7 mouse cellular contexts compared by ENCODE assay signal in genomic region chr11:43681472-43682414, GRCm38 (mm10). TPM values are rescaled to one million over a fixed set of nuclear protein-coding genes. Genes with fewer than 3 reads are reported as not detected.
A peak's percentile ranks its signal among the peaks of the same experiment; 100 is the strongest.
DNase-seq lines count a peak whose midpoint lies in the region; ATAC-seq lines count a peak whose summit lies in the region.

Pwwp2a (plus strand) TSS chr11:43681998.

- peak within 1 kb of the TSS; percentile 68 for H3K4me2 ChIP-seq in embryonic facial prominence, embryonic 11.5 days (ENCODE audit: low read depth, low read length)
- H3K4me2 ChIP-seq in midbrain, embryonic 13.5 days (replicated peaks) = peak within 1 kb of the TSS; percentile 70

- H3K4me3 ChIP-seq in embryonic facial prominence, embryonic 11.5 days (ENCODE audit: low read depth, low read length) = peak within 1 kb of the TSS; percentile 93
- H3K4me3 ChIP-seq in limb, embryonic 10.5 days = peak within 1 kb of the TSS; percentile 96
- peak within 1 kb of the TSS; percentile 90 for H3K4me3 ChIP-seq in midbrain, embryonic 13.5 days (replicated peaks)

- H3K4me1 ChIP-seq in embryonic facial prominence, embryonic 11.5 days (ENCODE audit: control insufficient read depth, insufficient read depth, low read length) = no peaks in the 10 kb centered on the region
- H3K4me1 ChIP-seq in limb, embryonic 10.5 days = peaks cover 18% of the 10 kb centered on the region
- H3K4me1 ChIP-seq in midbrain, embryonic 13.5 days (replicated peaks) = peaks cover 38% of the 10 kb centered on the region

- peak within 1 kb of the TSS; percentile 94 for H3K9ac ChIP-seq in embryonic facial prominence, embryonic 11.5 days (replicated peaks; ENCODE audit: low read length)
- H3K9ac ChIP-seq in midbrain, embryonic 13.5 days (replicated peaks) = peak within 1 kb of the TSS; percentile 97

- under 1% methylated on average over 57 of the region's 87 CpGs for WGBS in embryonic facial prominence, embryonic 11.5 days
- WGBS in limb, embryonic 10.5 days = 1% methylated on average over 84 of the region's 87 CpGs
- under 1% methylated on average over 67 of the region's 87 CpGs for WGBS in midbrain, embryonic 13.5 days

- peak; percentile 100 for ATAC-seq in embryonic facial prominence, embryonic 11.5 days (replicated peaks; ENCODE audit: insufficient number of reproducible peaks, low FRiP score, low TSS enrichment, low read depth)
- ATAC-seq in granulocyte monocyte progenitor cell, adult 5-6 weeks (replicated peaks; ENCODE audit: poor library complexity, severe bottlenecking) = peak; percentile 96
- ATAC-seq in midbrain, embryonic 13.5 days = peak; percentile 100

- H3K36me3 ChIP-seq in embryonic facial prominence, embryonic 11.5 days (replicated peaks; ENCODE audit: control insufficient read depth, insufficient read depth, low read depth, low read length) = no peaks in the 10 kb centered on the region
- peaks cover 27% of the 10 kb centered on the region for H3K36me3 ChIP-seq in limb, embryonic 10.5 days
- peaks cover 4% of the 10 kb centered on the region; the same call in 1 of the 2 replicates for H3K36me3 ChIP-seq in midbrain, embryonic 13.5 days

- H3K27me3 ChIP-seq in embryonic facial prominence, embryonic 11.5 days (ENCODE audit: control insufficient read depth, insufficient read depth, low read length) = no peaks in the 10 kb centered on the region
- H3K27me3 ChIP-seq in limb, embryonic 10.5 days (ENCODE audit: low read depth, poor library complexity, severe bottlenecking) = no peaks in the 10 kb centered on the region
- no peaks in the 10 kb centered on the region for H3K27me3 ChIP-seq in midbrain, embryonic 13.5 days

- peak within 1 kb of the TSS; percentile 77 for H3K27ac ChIP-seq in embryonic facial prominence, embryonic 11.5 days (replicated peaks; ENCODE audit: low read depth, low read length)
- peak within 1 kb of the TSS; percentile 99 for H3K27ac ChIP-seq in limb, embryonic 10.5 days
- H3K27ac ChIP-seq in midbrain, embryonic 13.5 days = peak within 1 kb of the TSS; percentile 97

- peak; percentile 100 for DNase-seq in adrenal gland, postnatal 14 days
- DNase-seq in embryonic facial prominence, embryonic 11.5 days (ENCODE audit: low spot score) = peak; percentile 99
- peak; percentile 98 for DNase-seq in kidney, adult 11 months
- peak; percentile 96 for DNase-seq in limb, embryonic 10.5 days (ENCODE audit: low spot score)
- peak; percentile 97 for DNase-seq in spleen, adult 12 weeks (ENCODE audit: low spot score)

- H3K9me3 ChIP-seq in embryonic facial prominence, embryonic 11.5 days (replicated peaks; ENCODE audit: control insufficient read depth, low read length) = no peaks in the 10 kb centered on the region
- H3K9me3 ChIP-seq in limb, embryonic 10.5 days (replicated peaks) = no peaks in the 10 kb centered on the region
- no peaks in the 10 kb centered on the region for H3K9me3 ChIP-seq in midbrain, embryonic 13.5 days

RNA-seq across cellular contexts. Expression of gene Pwwp2a, which starts in this region (rescaled TPM):
- total RNA-seq in adrenal gland, postnatal 14 days (2021) = 33.0 and 37.4 TPM in 2 replicates
- polyA plus RNA-seq in embryonic facial prominence, embryonic 11.5 days (2014; fragmentation: Nextera tagmentation; extraction: Ambion mirVana) = 35.5 and 40.5 TPM in 2 replicates
- 39.0 and 48.2 TPM in 2 replicates for total RNA-seq in granulocyte monocyte progenitor cell, adult 5-6 weeks (2014; fragmentation: Nextera tagmentation)
- 29.1 and 42.0 TPM in 2 replicates for total RNA-seq in granulocyte monocyte progenitor cell, adult 5-6 weeks (2017)
- 30.6 and 34.4 TPM in 2 replicates for polyA plus RNA-seq in limb, embryonic 10.5 days (2016; fragmentation: Nextera tagmentation; extraction: Ambion mirVana)
- polyA plus RNA-seq in midbrain, embryonic 13.5 days (2015; fragmentation: Nextera tagmentation; extraction: Ambion mirVana) = 30.1 and 36.3 TPM in 2 replicates

Comparison
In these comparisons a context has a peak if more than half of its experiments do, and no peak if none do; other contexts are left out.
1. Peak in every context shown above with its lines: DNase-seq, ATAC-seq, H3K4me3 ChIP-seq and H3K27ac ChIP-seq.